Mouse (Mus musculus) ovary, postnatal 10 days (tissue): Measurements from ENCODE around the gene Arpc4.
"Not testable (repeated sequence)": the region's sequence is repeated elsewhere in the genome, so short reads cannot be mapped to it uniquely, and the experiment has no call there.

Experiments used
- DNase-seq: peaks from one replicate; pipeline ENCODE4 v3.0.0; 2022; ENCODE audit warnings: low spot score

Gene Arpc4

GRCm38 (mm10) chr6:113377496-113378385, at the start of gene Arpc4, which contains the start of gene Tada3:
Gene Arpc4 (plus strand): TSS chr6:113378115.
Gene Tada3 (minus strand): TSS chr6:113377883.
- DNase-seq, result peak; percentile 91

DNA sequence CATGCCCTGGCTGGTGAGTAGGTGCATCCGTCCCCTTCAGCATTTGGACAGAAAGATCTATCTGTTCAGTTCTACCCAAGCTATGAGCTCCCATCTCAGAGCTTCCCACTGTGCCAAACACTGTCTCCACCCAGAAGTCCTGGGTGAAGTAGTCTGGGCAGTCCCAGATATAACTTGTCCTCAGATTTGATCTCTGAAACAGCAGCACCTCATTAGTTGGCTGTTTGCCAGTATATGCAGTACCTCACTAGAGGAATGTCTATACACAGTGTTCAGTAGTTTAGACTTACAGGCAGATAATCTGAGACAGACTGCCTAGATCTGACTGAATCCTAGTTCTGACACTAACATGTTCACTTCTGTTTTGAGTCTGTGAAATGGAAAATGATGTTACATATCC, 48.5 kb upstream of the Arpc4 start:
- no peak for DNase-seq

- DNase-seq, result no peak
Measured at GRCm38 (mm10) chr6:113330547-113330946, 47.4 kb upstream of the Arpc4 start.

GRCm38 (mm10) chr6:113331721-113332120, 46.2 kb upstream of the Arpc4 start:
- DNase-seq, result no peak

- DNase-seq, result not testable (repeated sequence)
Measured at GRCm38 (mm10) chr6:113332734-113333133, 45.2 kb upstream of the Arpc4 start.

DNA sequence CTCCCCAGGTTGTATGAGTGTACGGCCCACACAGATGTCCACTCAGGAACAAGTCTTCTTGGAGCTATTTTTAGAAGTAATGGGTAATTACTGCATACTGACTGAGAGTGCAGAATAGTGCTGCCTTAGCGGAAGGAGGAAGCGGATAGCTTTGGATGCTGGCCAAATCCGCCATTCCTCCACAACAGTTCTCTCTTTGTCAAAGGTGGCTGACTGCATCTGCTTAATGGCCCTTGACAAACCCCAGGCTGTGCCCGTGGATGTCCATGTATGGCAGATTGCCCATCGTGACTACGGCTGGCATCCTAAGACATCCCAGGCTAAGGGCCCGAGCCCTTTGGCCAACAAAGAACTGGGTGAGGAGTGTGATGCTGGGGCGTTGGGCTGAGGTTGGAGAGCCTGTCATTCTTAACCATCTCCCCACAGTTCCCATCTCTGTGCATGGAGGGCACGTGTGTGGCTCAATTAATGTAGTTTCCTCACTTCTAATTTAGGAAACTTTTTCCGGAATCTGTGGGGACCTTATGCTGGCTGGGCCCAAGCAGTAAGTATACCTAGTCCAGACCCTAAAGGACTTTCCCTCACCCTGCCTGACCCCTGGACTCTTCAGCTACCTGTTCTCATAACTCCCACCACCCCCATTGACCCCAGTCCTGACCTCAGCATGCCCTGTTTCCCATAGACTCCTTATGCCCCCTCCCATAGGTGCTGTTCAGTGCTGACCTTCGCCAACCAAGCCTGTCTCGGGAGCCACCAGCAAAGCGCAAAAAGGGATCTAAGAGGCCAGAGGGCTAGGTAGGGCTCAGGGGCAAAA, 44.6 kb upstream of the Arpc4 start:
- no peak for DNase-seq

GRCm38 (mm10) chr6:113334216-113334615, 43.7 kb upstream of the Arpc4 start:
- DNase-seq, result no peak

GRCm38 (mm10) chr6:113336852-113337620, 40.9 kb upstream of the Arpc4 start:
- DNase-seq, result no peak

- no peak for DNase-seq
Measured at GRCm38 (mm10) chr6:113341574-113341973, 36.3 kb upstream of the Arpc4 start.

DNA sequence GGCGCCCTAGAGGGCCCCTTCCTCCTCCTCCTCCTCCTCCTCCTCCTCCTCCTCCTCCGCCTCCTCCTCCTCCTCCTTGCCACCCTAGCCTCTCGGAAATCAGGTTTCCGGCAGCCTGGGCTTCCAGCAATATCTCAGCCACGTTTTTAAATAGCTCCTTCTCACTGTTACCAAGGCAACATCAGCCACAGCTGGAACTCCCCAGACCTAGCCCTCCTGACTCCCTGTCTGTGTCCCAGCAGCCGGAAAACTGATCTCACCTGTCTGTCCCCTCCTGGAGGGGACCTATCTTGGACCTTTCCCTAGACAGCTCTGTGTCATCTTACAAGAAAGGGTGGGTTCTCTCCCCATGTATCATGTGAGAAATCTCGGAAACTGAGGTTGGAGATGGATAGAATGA, 35.6 kb upstream of the Arpc4 start:
- no peak for DNase-seq

GRCm38 (mm10) chr6:113343177-113344092, 34.5 kb upstream of the Arpc4 start, which contains the start of gene Camk1:
Gene Camk1 (minus strand): TSS chr6:113343984.
- DNase-seq, result peak; percentile 63

DNA sequence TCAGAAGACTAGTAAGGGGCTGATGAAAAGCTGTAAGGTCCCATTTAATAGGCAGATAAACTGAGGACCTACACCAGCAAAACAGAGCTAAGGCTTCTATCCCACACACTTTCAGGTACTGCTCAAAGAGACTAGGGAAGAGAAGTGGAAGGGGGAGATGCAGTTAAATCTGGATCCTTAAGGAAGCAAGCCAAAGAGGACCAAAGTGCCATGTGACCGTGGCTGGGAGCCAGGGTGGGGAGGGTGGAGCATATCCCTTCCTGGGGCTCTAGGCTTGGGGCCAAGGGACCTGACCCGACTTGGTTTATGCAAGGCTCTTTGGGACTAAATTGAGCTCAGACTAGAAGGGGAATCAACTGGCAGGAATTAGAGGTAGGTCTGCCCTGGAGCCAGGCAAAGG, 33.6 kb upstream of the Arpc4 start:
- peak; percentile 21 for DNase-seq

DNA sequence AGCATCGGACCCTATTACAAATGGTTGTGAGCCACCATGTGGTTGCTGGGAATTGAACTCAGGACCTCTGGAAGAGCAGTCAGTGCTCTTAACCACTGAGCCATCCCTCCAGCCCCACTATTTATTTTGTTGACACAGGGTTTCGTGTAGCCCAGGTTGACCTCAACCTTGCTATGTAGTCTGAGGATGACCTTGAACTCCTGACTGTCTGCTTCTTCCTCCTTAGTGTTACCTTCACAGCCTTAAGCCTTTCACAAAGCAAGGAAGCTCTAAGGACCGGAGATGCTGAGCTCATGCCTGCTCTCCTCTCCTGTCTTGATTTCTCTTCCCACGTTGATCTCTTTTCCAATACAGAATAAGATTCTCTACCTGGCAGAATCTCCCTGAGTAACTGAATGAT, 31.0 kb upstream of the Arpc4 start:
- DNase-seq, result no peak

- no peak for DNase-seq
Measured at GRCm38 (mm10) chr6:113350538-113350937, 27.4 kb upstream of the Arpc4 start.

GRCm38 (mm10) chr6:113351161-113351560, 26.8 kb upstream of the Arpc4 start:
- no peak for DNase-seq

GRCm38 (mm10) chr6:113351653-113352052, 26.3 kb upstream of the Arpc4 start:
- DNase-seq, result no peak

- DNase-seq, result no peak
Measured at GRCm38 (mm10) chr6:113352820-113353219, 25.1 kb upstream of the Arpc4 start.

GRCm38 (mm10) chr6:113353696-113354095, 24.2 kb upstream of the Arpc4 start:
- DNase-seq, result no peak

- no peak for DNase-seq
Measured at GRCm38 (mm10) chr6:113361476-113361875, 16.4 kb upstream of the Arpc4 start.

- no peak for DNase-seq
Measured at GRCm38 (mm10) chr6:113362241-113362640, 15.7 kb upstream of the Arpc4 start.
